Mouse (Mus musculus): Measurements from ENCODE around the gene Olfr13. TPM values are rescaled to one million over a fixed set of nuclear protein-coding genes. Genes with fewer than 3 reads are reported as not detected.
"Not testable (repeated sequence)": the region's sequence is repeated elsewhere in the genome, so short reads cannot be mapped to it uniquely, and the experiment has no call there.

The Olfr13 gene
- not detected for total RNA-seq (2022)

DNA sequence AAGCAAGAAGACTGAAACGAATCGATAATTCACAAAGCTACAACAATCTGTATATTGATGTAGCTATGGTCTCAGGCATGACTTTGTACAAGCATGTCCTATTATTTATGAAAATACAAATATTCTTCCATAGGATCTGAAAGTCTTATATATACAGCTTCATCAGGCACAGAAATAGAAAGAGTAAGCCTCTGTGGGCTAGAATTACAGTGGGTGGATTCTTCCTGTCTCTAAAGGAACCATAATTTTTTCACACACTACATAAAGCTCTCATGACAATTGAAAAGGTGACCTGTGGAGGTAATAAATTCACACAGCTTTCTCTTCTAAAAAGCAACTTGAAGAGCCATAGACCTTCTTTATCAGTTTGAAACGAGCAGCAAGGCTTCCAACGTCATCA lies at the start of gene Olfr13:
Olfr13 (plus strand) TSS at position 301 of the 400 bp plus-strand sequence.
- DNase-seq (ENCODE audit: low spot score in 2 of 2) = no peak

DNA sequence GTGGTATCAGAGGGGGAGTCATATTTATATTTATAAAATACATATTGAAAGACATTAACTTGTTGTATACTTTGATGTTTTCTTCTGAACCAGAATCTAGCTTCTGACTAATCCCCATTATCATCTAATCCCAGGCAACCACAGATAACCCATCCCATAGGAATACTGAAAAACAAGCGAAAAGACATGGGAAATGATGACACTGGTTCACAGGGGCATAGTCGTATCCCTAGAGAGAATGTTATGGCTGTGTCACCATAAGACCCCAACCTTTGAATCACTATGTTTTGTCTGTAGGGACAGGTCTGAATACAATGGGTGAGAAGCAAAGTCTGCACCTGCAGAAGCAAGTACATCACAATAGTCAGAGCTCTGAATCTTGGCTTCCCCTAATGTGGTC lies 25.7 kb upstream of the Olfr13 start, which contains the start of gene Olfr237-ps1:
Olfr237-ps1 (plus strand) TSS at position 301 of the 400 bp plus-strand sequence.
- not testable (repeated sequence) for DNase-seq (ENCODE audit: low spot score in 2 of 2)

DNA sequence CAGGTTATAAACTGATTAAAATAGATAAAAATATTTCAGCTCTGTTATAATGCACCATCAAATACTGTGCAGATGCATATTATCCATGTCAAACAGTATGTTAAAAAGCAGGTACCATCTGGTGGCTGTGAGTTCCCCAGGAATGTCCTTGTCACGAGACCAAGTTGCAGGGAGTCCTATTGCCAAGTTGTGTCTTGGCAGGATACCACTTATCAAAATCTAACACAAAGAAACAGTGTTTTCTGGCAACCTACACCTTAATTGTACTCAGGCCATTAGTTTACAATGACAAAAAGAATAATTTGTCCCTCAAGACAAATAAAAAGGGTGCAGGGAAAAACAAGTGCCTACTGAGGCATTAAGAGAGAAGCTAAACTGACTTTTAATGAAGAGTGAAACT lies 12.4 kb upstream of the Olfr13 start:
- DNase-seq (ENCODE audit: low spot score in 2 of 2) = no peak

DNA sequence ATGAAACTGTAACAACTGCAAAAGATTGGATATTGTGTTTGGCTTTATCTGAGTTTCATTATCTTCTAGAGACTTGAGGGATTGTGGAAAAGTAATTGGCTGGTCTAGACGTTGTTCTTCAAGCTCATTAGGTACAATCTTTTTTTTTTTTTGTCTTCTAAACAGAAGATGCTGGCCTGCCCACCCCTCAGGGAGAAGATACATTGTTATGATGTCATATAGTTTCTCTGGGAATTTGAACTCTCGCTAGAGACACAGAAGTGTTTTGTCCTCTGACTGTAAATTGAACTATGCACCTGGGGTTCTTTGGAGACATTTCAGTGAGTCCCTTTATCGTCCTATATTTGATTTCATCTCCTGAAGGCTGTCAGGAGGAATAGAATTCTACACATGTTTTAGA lies 9.0 kb upstream of the Olfr13 start, which contains the start of gene Olfr437:
Olfr437 (plus strand) TSS at position 301 of the 400 bp plus-strand sequence.
- DNase-seq (ENCODE audit: low spot score in 2 of 2) = no peak

DNA sequence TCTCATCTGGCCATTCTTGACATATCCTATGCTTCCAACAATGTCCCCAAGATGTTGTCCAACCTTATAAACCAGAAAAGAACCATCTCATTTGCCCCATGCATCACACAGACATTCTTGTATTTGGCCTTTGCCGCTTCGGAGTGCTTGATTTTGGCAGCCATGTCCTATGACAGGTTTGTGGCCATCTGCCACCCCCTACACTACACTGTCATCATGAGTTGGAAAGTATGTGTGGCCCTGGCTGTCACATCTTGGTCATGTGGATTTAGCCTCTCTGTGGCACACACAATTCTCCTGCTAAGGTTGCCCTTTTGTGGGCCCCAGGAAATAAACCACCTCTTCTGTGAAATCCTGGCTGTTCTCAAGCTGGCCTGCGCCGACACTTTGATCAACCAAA lies 4.7 kb upstream of the Olfr13 start:
- no peak for DNase-seq (ENCODE audit: low spot score in 2 of 2)

DNA sequence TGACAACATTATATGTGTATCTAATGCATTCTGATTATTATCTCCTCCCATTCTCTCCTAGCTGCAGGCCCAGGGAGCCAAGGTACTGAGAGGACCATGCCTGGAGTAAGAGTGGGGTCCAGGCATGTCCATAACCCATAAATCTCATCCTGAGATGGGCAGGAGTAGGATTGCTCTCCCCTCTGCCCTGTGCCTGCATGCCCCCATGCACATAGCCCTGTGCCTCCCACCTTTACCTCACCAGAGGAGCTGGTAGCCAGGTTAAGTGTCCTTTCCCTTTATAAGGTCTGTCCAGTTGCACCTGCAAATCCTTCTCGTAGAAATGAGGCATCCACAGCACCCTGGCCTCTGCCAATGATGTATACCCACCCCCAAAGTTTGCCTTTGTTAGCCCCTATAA lies 6.2 kb downstream of the Olfr13 start:
- no peak for DNase-seq (ENCODE audit: low spot score in 2 of 2)

DNA sequence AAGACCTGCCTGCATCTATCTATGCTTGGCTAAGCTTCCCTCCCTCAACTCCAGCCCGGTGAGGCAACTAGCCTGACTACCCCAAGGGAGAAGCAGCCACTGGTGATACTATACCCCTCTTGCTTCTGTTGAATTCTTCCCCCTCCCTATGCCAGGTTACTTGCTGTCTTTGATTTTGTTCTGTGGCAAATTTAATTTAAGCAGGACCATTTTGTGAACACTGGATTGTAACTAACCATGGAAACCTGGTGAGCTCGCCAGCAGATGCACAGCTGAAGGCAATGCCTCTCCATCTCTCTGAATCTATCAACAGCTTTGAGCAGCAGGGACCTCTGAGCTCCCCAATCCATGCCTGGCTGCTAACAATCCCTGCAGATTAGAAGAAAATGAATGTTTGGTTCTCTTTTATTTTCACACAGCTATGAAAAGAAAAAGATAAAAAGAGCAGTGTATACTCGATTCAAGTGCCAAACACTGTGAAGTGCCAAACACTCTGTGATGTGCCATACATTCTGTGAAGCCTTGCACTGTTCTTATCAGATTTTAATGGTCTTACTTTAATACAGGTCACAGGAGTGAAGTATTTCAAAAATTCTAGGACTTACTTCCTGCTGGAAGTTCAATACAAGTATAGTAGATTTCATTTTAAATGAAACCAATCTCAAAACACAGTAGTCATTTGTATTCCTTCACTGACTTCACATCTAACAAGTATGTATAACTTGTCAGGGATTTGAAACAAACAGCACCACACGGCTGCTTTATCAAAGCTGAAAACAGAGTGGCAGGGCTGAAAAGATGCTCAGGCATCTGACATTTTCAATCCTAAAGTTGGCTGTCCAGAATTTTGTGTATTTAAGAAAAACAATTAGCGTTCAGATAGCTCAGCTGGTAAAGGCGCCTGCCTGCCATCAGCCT lies 6.9 kb downstream of the Olfr13 start:
- DNase-seq (ENCODE audit: low spot score in 2 of 2) = no peak

DNA sequence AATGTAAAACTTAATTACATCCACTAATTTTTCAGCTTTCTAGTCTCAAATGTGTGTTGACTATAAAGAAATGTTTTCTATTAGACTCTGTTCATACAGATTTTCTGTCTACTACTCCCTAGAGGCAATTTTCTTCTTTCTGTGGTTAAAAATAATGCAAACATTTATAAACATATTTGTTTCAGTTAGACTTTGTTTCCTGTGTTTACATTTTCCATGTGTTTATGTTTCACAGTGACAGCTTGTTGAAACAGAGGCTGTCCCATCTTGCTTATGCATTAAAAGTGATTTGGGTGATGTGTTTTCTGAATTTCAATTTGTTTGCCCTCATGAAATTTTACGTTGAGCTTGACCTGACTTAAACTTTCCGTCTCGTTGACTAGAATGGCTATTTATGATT lies 19.0 kb downstream of the Olfr13 start:
- DNase-seq (ENCODE audit: low spot score in 2 of 2) = no peak

DNA sequence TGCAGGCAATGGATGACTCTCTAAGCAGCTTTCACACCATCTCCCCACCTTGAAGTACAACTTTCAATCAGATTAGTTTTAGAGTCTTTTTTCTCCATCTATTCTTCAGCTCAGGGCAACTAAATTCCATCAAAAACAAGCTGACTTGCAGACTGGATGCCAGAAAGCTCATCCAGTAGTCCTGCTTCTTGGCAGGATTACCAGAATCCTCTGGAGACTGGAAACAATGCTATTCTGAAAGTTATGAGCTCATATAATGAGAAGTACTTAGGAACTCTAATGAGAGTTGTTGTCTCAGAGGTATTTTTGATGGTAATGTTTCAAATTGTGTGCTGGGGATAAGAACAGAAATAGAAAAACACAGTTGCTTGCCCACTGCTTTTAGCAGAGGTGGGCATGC lies 24.8 kb downstream of the Olfr13 start, which contains the start of gene Olfr435:
Olfr435 (plus strand) TSS at position 366 of the 400 bp plus-strand sequence.
- DNase-seq (ENCODE audit: low spot score in 2 of 2) = no peak

DNA sequence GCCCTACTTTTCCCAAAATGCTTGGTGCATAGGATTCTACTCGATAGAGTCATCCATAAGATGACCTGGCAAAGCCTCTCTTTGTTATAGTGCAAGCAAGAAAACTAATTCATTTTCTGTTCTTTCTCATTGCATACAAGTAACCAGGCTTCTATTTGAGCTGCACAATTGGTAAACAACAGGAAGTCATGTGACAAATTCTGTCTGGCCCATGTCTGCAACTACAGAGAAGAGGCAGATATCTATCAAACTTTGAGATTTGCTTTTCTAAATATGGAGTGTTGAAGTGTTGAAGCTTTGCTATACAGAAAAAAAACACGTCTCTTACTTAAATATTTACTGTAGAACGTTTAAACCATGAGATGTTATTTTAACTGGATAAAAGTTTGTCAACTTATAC lies 26.2 kb downstream of the Olfr13 start:
- DNase-seq (ENCODE audit: low spot score in 2 of 2) = no peak

DNA sequence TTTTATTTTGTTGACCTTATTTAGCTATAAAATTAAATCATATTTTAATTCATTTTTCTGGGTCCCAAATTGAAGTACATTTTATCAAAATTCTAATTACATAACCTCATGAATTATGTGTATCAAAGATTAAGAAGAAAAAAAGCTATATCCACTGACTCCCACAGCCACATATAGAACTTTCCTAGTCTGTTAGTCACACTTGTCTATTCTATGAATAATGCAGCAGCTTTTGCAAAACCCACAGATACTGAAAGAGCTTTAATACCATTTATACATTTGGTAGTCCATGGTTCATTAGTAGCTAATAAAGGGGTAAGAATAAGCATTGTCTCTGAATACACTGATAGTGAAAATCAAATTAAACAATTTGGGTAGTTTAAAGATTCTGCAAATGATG lies 30.8 kb downstream of the Olfr13 start:
- no peak for DNase-seq (ENCODE audit: low spot score in 2 of 2)

DNA sequence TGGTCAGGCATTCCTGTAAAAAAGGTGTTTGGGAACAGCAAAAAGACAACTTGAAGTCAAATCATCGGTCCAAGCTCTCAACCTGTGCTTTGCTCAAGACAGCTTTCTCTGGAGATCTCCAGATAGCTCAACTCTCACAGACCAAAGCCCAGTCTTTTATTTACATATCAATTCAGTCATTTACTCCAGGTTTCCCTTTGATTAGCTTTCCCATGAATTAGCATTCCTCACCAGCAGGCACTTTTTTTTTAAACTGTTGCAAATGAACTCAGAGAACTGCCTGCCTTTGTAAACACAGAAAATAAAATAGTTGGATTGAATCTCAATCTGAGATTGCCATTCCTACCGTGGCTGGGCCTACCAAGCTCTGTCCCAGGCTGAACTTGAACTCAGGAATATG lies 33.4 kb downstream of the Olfr13 start:
- DNase-seq (ENCODE audit: low spot score in 2 of 2) = no peak

DNA sequence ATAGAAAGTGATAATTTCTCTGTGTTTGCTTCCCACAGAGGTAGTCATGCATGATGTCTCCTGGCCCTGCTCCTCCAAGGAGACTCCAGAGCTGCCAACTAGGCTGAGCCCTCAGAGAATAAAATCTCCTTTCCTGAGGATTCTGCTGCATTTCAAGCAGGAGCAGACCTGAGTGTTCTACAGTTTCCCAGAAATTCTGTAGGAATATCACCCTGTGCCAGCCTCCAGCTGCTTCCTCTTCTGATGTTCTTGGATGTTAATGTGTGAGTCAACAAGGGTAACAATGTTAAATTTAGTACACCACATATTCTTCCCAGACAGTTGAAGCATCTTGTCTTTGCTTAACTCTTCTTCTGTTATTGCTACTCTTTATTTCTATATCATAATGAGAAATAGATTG lies 40.9 kb downstream of the Olfr13 start, which contains the start of gene Olfr434:
Olfr434 (plus strand) TSS at position 149 of the 400 bp plus-strand sequence.
- peak in 1 of 2 experiments; percentile 58 for DNase-seq (ENCODE audit: low spot score in 2 of 2)

Other genes starting within 250 kb of the Olfr13 start
- gene Olfr444, start 223.1 kb upstream of the Olfr13 start, total RNA-seq (2022) = not detected
- gene Olfr441, start 65.8 kb upstream of the Olfr13 start, total RNA-seq (2022) = under 1 TPM in 1 of 4 experiments, not detected in 3; 0.50 TPM
- not detected for gene Olfr237-ps1, start 25.6 kb upstream of the Olfr13 start, total RNA-seq (2022)
- not detected for gene Olfr437, start 8.9 kb upstream of the Olfr13 start, total RNA-seq (2022)
- gene Olfr435, start 25.0 kb downstream of the Olfr13 start, total RNA-seq (2022) = not detected
- gene Olfr434, start 40.9 kb downstream of the Olfr13 start, total RNA-seq (2022) = not detected
- not detected for gene Olfr47, start 59.4 kb downstream of the Olfr13 start, total RNA-seq (2022)
- 1 to 10 TPM; 2.6 to 3.2 (median 2.8) TPM for gene Arhgef5, start 93.4 kb downstream of the Olfr13 start, total RNA-seq (2022)
- not detected for gene Nobox, start 137.4 kb downstream of the Olfr13 start, total RNA-seq (2022)

Data from left cerebral cortex, adult 8-10 months (tissue).